Mouse (Mus musculus): Measurements from ENCODE around the gene Zfyve1.

- TF ChIP-seq CTCF (IDR thresholded peaks at IDR 0.05; ENCODE audit: borderline replicate concordance, insufficient read depth, low read length) = no peak
- no peak for TF ChIP-seq POLR2A (IDR thresholded peaks at IDR 0.05; ENCODE audit: low read depth, low read length)
Measured at GRCm38 (mm10) chr12:83643116-83643515, 46.1 kb upstream of the Zfyve1 start.

Measured in embryonic fibroblast, embryonic 13.5 days (primary cell).